Mouse (Mus musculus) CD4-positive, CD25-positive, alpha-beta regulatory T cell, adult 2 months (primary cell): ENCODE data around the gene Anks1.
A peak's percentile ranks its signal among the peaks of the same experiment; 100 is the strongest.
"Not testable (repeated sequence)": the region's sequence is repeated elsewhere in the genome, so short reads cannot be mapped to it uniquely, and the experiment has no call there.

Source experiments
- DNase-seq: peaks from one replicate; pipeline ENCODE4 v3.0.0-alpha.2; 2012; ENCODE audit warnings: low read depth, low spot score

Gene Anks1

GRCm38 (mm10) chr17:27997212-27997611 lies 88.1 kb downstream of the Anks1 start:
- DNase-seq, result peak; percentile 71

- DNase-seq, result not testable (repeated sequence)
Measured at GRCm38 (mm10) chr17:27999683-28000273, 90.7 kb downstream of the Anks1 start.

DNA sequence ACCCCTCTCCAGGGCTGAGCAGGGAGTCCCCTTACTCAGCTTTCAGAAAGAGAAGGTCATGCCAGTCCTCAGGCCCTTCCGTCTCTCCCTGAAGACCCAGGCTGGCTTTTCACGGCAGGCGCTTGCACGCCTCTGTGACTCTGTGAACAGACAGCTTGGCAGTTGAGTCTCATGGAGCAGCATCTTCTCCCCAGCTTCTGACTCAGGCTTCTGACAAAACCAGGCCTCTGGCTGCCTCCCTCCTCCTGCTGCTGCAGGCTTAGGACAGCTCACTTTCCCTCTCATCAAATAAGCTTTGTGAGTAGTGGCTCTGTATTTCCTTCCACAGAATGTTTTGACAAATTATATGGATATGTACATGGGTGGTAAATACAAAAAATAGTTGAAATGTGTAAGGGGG lies 91.3 kb downstream of the Anks1 start:
- DNase-seq, result no peak

- no peak for DNase-seq
Measured at GRCm38 (mm10) chr17:28000851-28001250, 91.7 kb downstream of the Anks1 start.

- no peak for DNase-seq
Measured at GRCm38 (mm10) chr17:28005393-28005792, 96.3 kb downstream of the Anks1 start.

- no peak for DNase-seq
Measured at GRCm38 (mm10) chr17:28006208-28006607, 97.1 kb downstream of the Anks1 start.

DNA sequence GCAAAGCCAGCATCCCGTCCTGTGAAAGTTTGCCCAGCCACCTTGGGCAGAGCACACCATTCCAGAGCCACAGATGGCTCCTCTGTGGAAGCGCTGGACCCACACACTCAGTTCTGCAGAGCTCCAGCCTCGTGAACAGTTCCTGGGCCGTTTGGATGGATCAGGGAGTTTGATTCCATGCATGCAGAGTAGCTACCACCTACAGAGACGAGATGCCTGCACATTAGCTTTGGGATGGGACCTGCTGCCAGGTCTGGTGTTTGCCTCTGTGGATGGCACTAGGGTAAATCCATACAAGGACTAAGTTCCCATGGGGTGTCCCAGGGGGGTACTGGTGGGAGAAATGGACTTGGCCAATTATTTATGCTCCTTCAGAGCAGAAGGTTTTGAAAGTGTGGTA lies 97.5 kb downstream of the Anks1 start:
- DNase-seq, result no peak

GRCm38 (mm10) chr17:28007179-28007811 lies 98.2 kb downstream of the Anks1 start:
- peak; percentile 61 for DNase-seq

- DNase-seq, result peak; percentile 34
Measured at GRCm38 (mm10) chr17:28007857-28008564, 98.9 kb downstream of the Anks1 start.

- DNase-seq, result no peak
Measured at GRCm38 (mm10) chr17:28008565-28008981, 99.5 kb downstream of the Anks1 start.

- no peak for DNase-seq
Measured at GRCm38 (mm10) chr17:28009066-28009715, 100.1 kb downstream of the Anks1 start.

GRCm38 (mm10) chr17:28009716-28010114 lies 100.6 kb downstream of the Anks1 start:
- no peak for DNase-seq

- no peak for DNase-seq
Measured at GRCm38 (mm10) chr17:28010925-28011324, 101.8 kb downstream of the Anks1 start.

- DNase-seq, result no peak
Measured at GRCm38 (mm10) chr17:28012851-28013250, 103.7 kb downstream of the Anks1 start.

DNA sequence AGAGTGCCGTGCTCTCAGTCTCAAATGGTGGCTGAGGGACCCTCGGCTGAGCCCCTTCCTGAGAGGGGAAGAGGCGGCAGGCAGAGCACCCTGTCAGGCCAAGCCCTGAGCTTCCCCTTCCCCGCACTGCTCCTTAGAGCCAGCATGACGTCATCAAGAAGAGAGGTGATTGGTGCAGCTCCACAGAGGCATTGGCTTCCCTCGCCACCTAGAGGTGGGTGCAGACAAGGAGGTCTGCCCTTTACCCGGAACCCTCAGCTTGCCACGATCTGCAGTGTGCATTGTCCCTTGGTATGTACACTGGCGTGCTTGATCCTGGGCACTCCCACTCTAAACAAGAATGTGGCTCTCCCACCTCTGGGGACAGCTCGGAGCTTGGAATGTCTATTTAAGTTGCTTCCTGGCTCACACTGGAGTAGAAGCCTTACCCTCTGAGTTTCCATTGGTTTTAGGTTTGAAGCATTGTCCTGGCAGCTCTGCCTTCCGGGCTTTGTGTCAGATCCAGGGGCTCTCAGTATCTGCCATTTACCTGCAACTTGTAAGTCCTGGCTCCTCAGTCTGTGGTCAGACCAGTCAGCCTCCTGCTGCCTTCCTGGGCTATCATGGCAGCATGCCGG lies 104.3 kb downstream of the Anks1 start:
- DNase-seq, result peak; percentile 93

- DNase-seq, result no peak
Measured at GRCm38 (mm10) chr17:28014449-28014848, 105.3 kb downstream of the Anks1 start.

GRCm38 (mm10) chr17:28015068-28015730 lies 106.1 kb downstream of the Anks1 start:
- peak; percentile 69 for DNase-seq

GRCm38 (mm10) chr17:28016056-28016797 lies 107.1 kb downstream of the Anks1 start:
- DNase-seq, result no peak

- no peak for DNase-seq
Measured at GRCm38 (mm10) chr17:28018344-28018743, 109.2 kb downstream of the Anks1 start.

GRCm38 (mm10) chr17:28018776-28019175 lies 109.7 kb downstream of the Anks1 start:
- no peak for DNase-seq
